Mouse (Mus musculus): ENCODE data around the gene Ipmk. TPM values are rescaled to one million over a fixed set of nuclear protein-coding genes. Genes with fewer than 3 reads are reported as not detected.

Gene Ipmk
- total RNA-seq, 2 experiments from 2014 or later: 12.9 to 14.4 TPM

Other genes starting within 250 kb of the Ipmk start
- gene Bicc1, start 188.1 kb upstream of the Ipmk start, total RNA-seq (2021): 10 to 100 TPM; 10.2 to 10.8 TPM
- gene Tfam, start 109.5 kb upstream of the Ipmk start, total RNA-seq (2021): 10 to 100 TPM; 42.8 to 57.0 TPM
- 10 to 100 TPM; 15.2 to 18.3 TPM for gene Ube2d1, start 62.5 kb upstream of the Ipmk start, total RNA-seq (2021)
- 100 to 1,000 TPM; 112 to 135 TPM for gene Cisd1, start 2.8 kb upstream of the Ipmk start, total RNA-seq (2021)

Measured in adrenal gland, adult 18-20 months (tissue).